In the genomic region with DNA sequence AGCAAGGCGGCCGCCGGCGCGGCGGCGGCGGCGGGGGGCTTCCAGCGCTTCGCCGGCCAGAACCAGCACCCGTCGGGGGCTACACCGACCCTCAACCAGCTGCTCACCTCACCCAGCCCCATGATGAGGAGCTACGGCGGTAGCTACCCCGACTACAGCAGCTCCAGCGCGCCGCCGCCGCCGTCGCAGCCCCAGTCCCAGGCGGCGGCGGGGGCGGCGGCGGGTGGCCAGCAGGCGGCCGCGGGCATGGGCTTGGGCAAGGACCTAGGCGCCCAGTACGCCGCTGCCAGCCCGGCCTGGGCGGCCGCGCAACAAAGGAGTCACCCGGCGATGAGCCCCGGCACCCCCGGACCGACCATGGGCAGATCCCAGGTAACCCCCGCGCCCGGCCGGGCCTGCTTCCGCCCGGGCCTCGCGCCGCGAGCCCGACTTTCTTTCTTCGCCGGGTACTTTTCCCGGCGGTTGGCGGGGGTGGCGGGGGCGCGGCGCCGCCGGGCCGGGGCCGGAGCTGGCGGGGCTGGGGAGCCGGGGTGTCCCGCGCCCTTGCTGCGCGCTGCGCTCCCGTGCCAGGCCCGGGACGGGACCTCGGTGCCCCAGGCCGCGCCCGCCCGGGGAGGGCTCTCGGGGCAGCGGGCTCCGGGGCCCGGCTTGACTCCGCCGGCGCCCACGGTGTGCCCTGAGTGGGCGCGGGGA, we compare ENCODE assay signal across 8 mouse cellular contexts. TPM values are rescaled to one million over a fixed set of nuclear protein-coding genes. Genes with fewer than 3 reads are reported as not detected.
DNase-seq lines count a peak whose midpoint lies in the region; ATAC-seq lines count a peak whose summit lies in the region.

No protein-coding gene starts in this region.

- H3K4me3 ChIP-seq in embryonic facial prominence, embryonic 13.5 days = peak overlapping the region; percentile 94
- H3K4me3 ChIP-seq in heart, embryonic 14.5 days (ENCODE audit: control insufficient read depth in 1 of 2, insufficient read depth in 1 of 2, low read depth in 1 of 2, low read length in 2 of 2) = peak overlapping the region; percentile 91 to 97
- peak overlapping the region; percentile 98 for H3K4me3 ChIP-seq in midbrain, embryonic 10.5 days
- H3K4me3 ChIP-seq in stomach, embryonic 14.5 days (ENCODE audit: low read depth, low read length) = peak overlapping the region; percentile 96

- no peaks in the 10 kb centered on the region for H3K9me3 ChIP-seq in embryonic facial prominence, embryonic 13.5 days
- no peaks in the 10 kb centered on the region for H3K9me3 ChIP-seq in heart, embryonic 14.5 days (ENCODE audit: control insufficient read depth, low read length)
- H3K9me3 ChIP-seq in midbrain, embryonic 10.5 days (replicated peaks) = no peaks in the 10 kb centered on the region
- no peaks in the 10 kb centered on the region for H3K9me3 ChIP-seq in stomach, embryonic 14.5 days (ENCODE audit: control insufficient read depth, low read depth, low read length)

- H3K4me2 ChIP-seq in embryonic facial prominence, embryonic 13.5 days = peak overlapping the region; percentile 75
- peak overlapping the region; percentile 63 for H3K4me2 ChIP-seq in heart, embryonic 14.5 days (ENCODE audit: low read length)
- H3K4me2 ChIP-seq in stomach, embryonic 14.5 days (replicated peaks; ENCODE audit: low read depth, low read length) = peak overlapping the region; percentile 78

- 0 out of 2 replicates have a peak, but pooled peaks have one; percentile 12 for ATAC-seq in embryonic facial prominence, embryonic 13.5 days (ENCODE audit: insufficient number of reproducible peaks, insufficient read depth, low FRiP score, low TSS enrichment, low read depth)
- 0 out of 2 replicates have a peak, but pooled peaks have one; percentile 6 for ATAC-seq in heart, embryonic 14.5 days (ENCODE audit: insufficient number of reproducible peaks, insufficient read depth, low FRiP score, low read depth)
- ATAC-seq in stomach, embryonic 14.5 days (ENCODE audit: insufficient number of reproducible peaks, insufficient read depth, low FRiP score, low read depth) = peak; percentile 15

- WGBS in embryonic facial prominence, embryonic 13.5 days = under 1% methylated on average over 87 of the region's 95 CpGs
- WGBS in heart, embryonic 14.5 days = under 1% methylated on average over 60 of the region's 95 CpGs
- under 1% methylated on average over 86 of the region's 95 CpGs for WGBS in midbrain, embryonic 10.5 days
- WGBS in stomach, embryonic 14.5 days = 0% methylated on average over 72 of the region's 95 CpGs

- no peaks in the 10 kb centered on the region for H3K27me3 ChIP-seq in embryonic facial prominence, embryonic 13.5 days
- H3K27me3 ChIP-seq in heart, embryonic 14.5 days (ENCODE audit: control insufficient read depth, insufficient read depth, low read length) = no peaks in the 10 kb centered on the region
- H3K27me3 ChIP-seq in midbrain, embryonic 10.5 days (ENCODE audit: low read depth, poor library complexity, severe bottlenecking) = no peaks in the 10 kb centered on the region
- H3K27me3 ChIP-seq in stomach, embryonic 14.5 days (ENCODE audit: control insufficient read depth, insufficient read depth, low read length) = no peaks in the 10 kb centered on the region

- peak overlapping the region; percentile 100 for H3K9ac ChIP-seq in embryonic facial prominence, embryonic 13.5 days
- peak overlapping the region; percentile 99 for H3K9ac ChIP-seq in heart, embryonic 14.5 days (ENCODE audit: low read length)
- peak overlapping the region; percentile 96 for H3K9ac ChIP-seq in stomach, embryonic 14.5 days (replicated peaks; ENCODE audit: low read depth, low read length)

- peaks cover 23% of the 10 kb centered on the region for H3K4me1 ChIP-seq in embryonic facial prominence, embryonic 13.5 days
- H3K4me1 ChIP-seq in heart, embryonic 14.5 days (ENCODE audit: control insufficient read depth in 2 of 2, insufficient read depth in 2 of 2, low read length in 2 of 2) = peaks cover 3 to 31% of the 10 kb centered on the region in 2 experiments; a peak in 3 of 4 replicates
- peaks cover 64% of the 10 kb centered on the region for H3K4me1 ChIP-seq in midbrain, embryonic 10.5 days
- peaks cover 17% of the 10 kb centered on the region; the same call in 1 of the 2 replicates for H3K4me1 ChIP-seq in stomach, embryonic 14.5 days (ENCODE audit: control insufficient read depth, insufficient read depth, low read length)

- peak; percentile 16 for DNase-seq in embryo, embryonic 10 days (ENCODE audit: low spot score)
- no peak for DNase-seq in embryo, embryonic 10.5 days (ENCODE audit: low spot score)
- peak; percentile 62 for DNase-seq in adipocyte (ENCODE audit: low spot score)
- peak; percentile 60 to 79 for DNase-seq in kidney, postnatal 25 days
- peak; percentile 29 for DNase-seq in midbrain, embryonic 10.5 days (ENCODE audit: low spot score)

- H3K36me3 ChIP-seq in embryonic facial prominence, embryonic 13.5 days = no peaks in the 10 kb centered on the region
- no peaks in the 10 kb centered on the region for H3K36me3 ChIP-seq in heart, embryonic 14.5 days (ENCODE audit: control insufficient read depth, insufficient read depth, low read length)
- H3K36me3 ChIP-seq in midbrain, embryonic 10.5 days = no peaks in the 10 kb centered on the region
- H3K36me3 ChIP-seq in stomach, embryonic 14.5 days (ENCODE audit: control insufficient read depth, insufficient read depth, low read length) = no peaks in the 10 kb centered on the region

- peak overlapping the region; percentile 100 for H3K27ac ChIP-seq in embryonic facial prominence, embryonic 13.5 days
- peak overlapping the region; percentile 100 for H3K27ac ChIP-seq in heart, embryonic 14.5 days (replicated peaks in 1 of 2; ENCODE audit: control insufficient read depth in 1 of 2, insufficient read depth in 1 of 2, low read depth in 2 of 2, low read length in 2 of 2)
- peak overlapping the region; percentile 100 for H3K27ac ChIP-seq in midbrain, embryonic 10.5 days (replicated peaks)
- peak overlapping the region; percentile 100 for H3K27ac ChIP-seq in stomach, embryonic 14.5 days (ENCODE audit: low read length)

RNA-seq across cellular contexts. Expression of gene Arid1b, which starts 2.1 kb away (rescaled TPM):
- polyA plus RNA-seq in embryonic facial prominence, embryonic 13.5 days (2015; fragmentation: Nextera tagmentation; extraction: Ambion mirVana) = 13.0 and 14.1 TPM in 2 replicates
- polyA plus RNA-seq in heart, embryonic 14.5 days (2014; fragmentation: Nextera tagmentation; extraction: Ambion mirVana) = 8.7 and 9.1 TPM in 2 replicates
- 8.9 and 10.8 TPM in 2 replicates for polyA plus RNA-seq in midbrain, embryonic 10.5 days (2016; fragmentation: Nextera tagmentation; extraction: Ambion mirVana)
- polyA plus RNA-seq in stomach, embryonic 14.5 days (2014; fragmentation: Nextera tagmentation; extraction: Ambion mirVana) = 21.0 and 22.6 TPM in 2 replicates
